Mouse (Mus musculus): ENCODE measurements around the gene Islr2.

DNA sequence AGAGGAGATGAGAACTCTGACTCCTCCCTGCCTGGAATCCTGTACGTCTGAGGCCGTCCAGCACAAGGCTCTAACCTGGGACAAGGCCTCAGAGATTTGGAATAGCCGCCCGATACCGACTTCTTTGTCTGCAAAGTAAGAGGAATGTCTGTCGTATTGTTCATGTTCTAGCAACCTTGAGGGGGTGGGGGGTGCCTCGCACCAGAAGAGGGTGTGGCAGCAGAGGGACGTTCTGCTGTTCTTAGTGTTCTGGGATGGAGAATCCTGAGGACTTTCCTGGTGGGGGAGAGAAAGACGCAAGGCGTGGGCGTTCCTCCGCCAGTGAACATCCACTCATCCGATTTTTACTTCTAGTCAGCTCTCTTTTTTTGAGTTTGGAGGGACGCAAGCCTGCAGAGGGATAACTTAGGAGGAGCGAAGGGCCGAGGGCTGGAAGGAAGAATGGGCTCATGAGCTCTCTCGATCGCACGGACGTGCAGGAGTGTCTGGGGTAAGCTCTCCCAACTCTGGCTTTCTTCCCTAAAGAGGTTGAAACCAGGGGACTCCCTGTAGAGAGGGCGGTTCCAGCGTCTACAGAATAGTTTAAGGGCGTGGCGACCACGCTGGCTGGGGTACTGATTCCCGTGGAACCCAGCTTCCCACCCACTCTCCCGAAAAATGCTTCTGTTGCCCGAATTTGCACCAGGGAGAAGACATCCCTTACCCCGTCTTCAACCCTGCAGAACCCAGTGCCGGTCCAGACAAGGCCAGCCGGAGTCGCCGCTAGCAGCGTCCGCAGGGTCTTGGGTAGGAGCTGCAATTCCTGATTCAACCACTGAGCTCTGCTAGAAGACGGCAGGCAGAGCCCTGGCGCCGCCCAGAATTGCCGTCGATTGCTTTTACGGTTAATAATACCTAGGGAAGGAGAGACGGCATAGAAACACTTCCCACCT, at the start of gene Islr2, which contains the start of gene Islr:
- TF ChIP-seq POLR2AphosphoS5 (IDR thresholded peaks at IDR 0.05; ENCODE audit: insufficient replicate concordance, low read depth, low read length) (no peak), CTCF (IDR thresholded peaks at IDR 0.05; ENCODE audit: low read depth, low read length) (0 out of 2 replicates have a peak, but pooled peaks have one; percentile 9), GATA1 (IDR thresholded peaks at IDR 0.05; ENCODE audit: borderline replicate concordance, low read length) (no peak)

All from G1E (cell line).